Mouse (Mus musculus): ENCODE data around the gene Gm3115. TPM values are rescaled to one million over a fixed set of nuclear protein-coding genes. Genes with fewer than 3 reads are reported as not detected.

Gene Gm3115
- not detected in 2 replicates for polyA plus RNA-seq (2012; ENCODE audit: low replicate concordance)

DNA sequence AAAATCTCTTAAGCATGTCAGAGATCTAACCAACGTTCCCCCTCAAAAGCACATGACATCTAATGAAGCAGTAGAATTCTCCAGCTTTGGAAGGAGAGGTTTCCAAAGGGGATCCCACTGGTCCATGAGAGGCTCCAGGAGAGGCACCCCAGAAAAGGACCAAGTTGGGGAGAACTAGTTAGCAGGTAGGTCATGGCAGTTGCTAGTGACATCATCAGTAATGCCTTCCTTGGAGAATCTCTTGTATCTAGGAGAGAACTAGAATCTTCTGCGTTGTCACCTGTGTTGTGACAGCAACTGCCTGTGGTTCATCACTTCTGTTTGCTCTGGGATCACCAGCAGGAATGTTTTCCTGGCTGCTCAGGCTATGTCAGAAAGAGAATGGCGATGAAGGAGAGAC, at the start of gene Gm3115:
Gene Gm3115, plus strand, starts transcription at position 301 of the 400 bp plus-strand sequence.

DNA sequence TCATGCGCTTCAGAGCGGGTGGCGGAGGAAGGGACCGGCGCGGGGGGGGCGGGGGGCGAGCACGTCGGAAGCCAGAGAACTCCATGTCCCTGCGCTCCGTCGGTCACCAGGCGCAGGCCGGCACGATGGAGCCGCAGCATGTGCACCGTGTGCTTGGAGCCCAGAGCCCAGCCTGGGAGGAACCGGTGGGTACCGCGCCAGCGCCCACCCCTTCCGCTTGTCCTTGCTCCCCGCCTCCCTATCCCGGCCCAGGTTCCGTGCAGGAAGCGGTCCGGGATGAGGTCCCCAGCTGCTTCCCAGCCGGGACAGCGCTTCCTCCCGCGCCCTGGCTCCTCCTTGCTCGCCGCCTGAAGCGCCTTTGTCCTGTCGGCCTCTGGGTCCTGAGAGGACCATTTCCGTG, 26.5 kb downstream of the Gm3115 start, which contains the start of gene Gm8108:
Gene Gm8108, plus strand, starts transcription at position 101 of the 400 bp plus-strand sequence.

Other genes starting within 250 kb of the Gm3115 start
- gene Gm3033, start 237.9 kb upstream of the Gm3115 start, polyA plus RNA-seq (2012; ENCODE audit: low replicate concordance), result not detected in 2 replicates
- gene Gm2916, start 199.9 kb upstream of the Gm3115 start, polyA plus RNA-seq (2012; ENCODE audit: low replicate concordance), result not detected in 2 replicates
- not detected in 2 replicates for gene Gm3029, start 152.4 kb upstream of the Gm3115 start, polyA plus RNA-seq (2012; ENCODE audit: low replicate concordance)
- gene Gm3095, start 120.6 kb upstream of the Gm3115 start, polyA plus RNA-seq (2012; ENCODE audit: low replicate concordance), result not detected in 2 replicates
- gene Gm3099, start 85.7 kb upstream of the Gm3115 start, polyA plus RNA-seq (2012; ENCODE audit: low replicate concordance), result not detected in 2 replicates
- gene Gm5796, start 60.2 kb upstream of the Gm3115 start, polyA plus RNA-seq (2012; ENCODE audit: low replicate concordance), result not detected in 2 replicates
- not detected in 2 replicates for gene Gm8108, start 26.4 kb downstream of the Gm3115 start, polyA plus RNA-seq (2012; ENCODE audit: low replicate concordance)
- gene Gm3127, start 80.9 kb downstream of the Gm3115 start, polyA plus RNA-seq (2012; ENCODE audit: low replicate concordance), result not detected in 2 replicates
- not detected in 2 replicates for gene Gm2974, start 98.5 kb downstream of the Gm3115 start, polyA plus RNA-seq (2012; ENCODE audit: low replicate concordance)
- gene Gm3138, start 165.5 kb downstream of the Gm3115 start, polyA plus RNA-seq (2012; ENCODE audit: low replicate concordance), result not detected in 2 replicates
- gene Gm3149, start 233.2 kb downstream of the Gm3115 start, polyA plus RNA-seq (2012; ENCODE audit: low replicate concordance), result not detected in 2 replicates